Mouse (Mus musculus) ES-Bruce4 (cell line): ENCODE measurements around the gene Cep85l.

Experiments used
- CTCF ChIP-seq: IDR thresholded peaks from one replicate; pipeline ENCODE4 v1.8.1; 2011; ENCODE audit warnings: low read depth, low read length
- EP300 ChIP-seq: IDR thresholded peaks from 2 replicates; pipeline ENCODE4 v1.6.1; 2011; ENCODE audit warnings: low read depth, low read length; ENCODE audit not compliant: insufficient read depth
- POLR2A ChIP-seq: IDR thresholded peaks from one replicate; pipeline ENCODE4 v1.8.1; 2011; ENCODE audit warnings: low read length; ENCODE audit not compliant: insufficient read depth

GRCm38 (mm10) chr10:53397846-53398539, 18.2 kb upstream of the Cep85l start:
- TF ChIP-seq EP300: no peak
- TF ChIP-seq POLR2A: no peak
- no peak for TF ChIP-seq CTCF
